Mouse (Mus musculus) lung, adult 2 months (tissue): ENCODE results near the gene Prx.

ENCODE experiments used
- CTCF ChIP-seq: fragments of 200-500 bp; IDR thresholded peaks from 2 replicates; pipeline ENCODE4 v1.5.1; 2011; ENCODE audit warnings: mild to moderate bottlenecking, low read length, control low read depth; ENCODE audit not compliant: insufficient read depth
- POLR2A ChIP-seq: fragments of 200-500 bp; IDR thresholded peaks from 2 replicates; pipeline ENCODE4 v1.6.1; 2011; ENCODE audit warnings: low read depth, mild to moderate bottlenecking, control low read depth, low read length, borderline replicate concordance; ENCODE audit errors: extremely low read depth

GRCm38 (mm10) chr7:27493022-27493421 lies 6.1 kb upstream of the Prx start:
- TF ChIP-seq POLR2A (no peak), CTCF (no peak)
